Mouse (Mus musculus): ENCODE data around the gene Kif2c.

Kif2c gene

DNA sequence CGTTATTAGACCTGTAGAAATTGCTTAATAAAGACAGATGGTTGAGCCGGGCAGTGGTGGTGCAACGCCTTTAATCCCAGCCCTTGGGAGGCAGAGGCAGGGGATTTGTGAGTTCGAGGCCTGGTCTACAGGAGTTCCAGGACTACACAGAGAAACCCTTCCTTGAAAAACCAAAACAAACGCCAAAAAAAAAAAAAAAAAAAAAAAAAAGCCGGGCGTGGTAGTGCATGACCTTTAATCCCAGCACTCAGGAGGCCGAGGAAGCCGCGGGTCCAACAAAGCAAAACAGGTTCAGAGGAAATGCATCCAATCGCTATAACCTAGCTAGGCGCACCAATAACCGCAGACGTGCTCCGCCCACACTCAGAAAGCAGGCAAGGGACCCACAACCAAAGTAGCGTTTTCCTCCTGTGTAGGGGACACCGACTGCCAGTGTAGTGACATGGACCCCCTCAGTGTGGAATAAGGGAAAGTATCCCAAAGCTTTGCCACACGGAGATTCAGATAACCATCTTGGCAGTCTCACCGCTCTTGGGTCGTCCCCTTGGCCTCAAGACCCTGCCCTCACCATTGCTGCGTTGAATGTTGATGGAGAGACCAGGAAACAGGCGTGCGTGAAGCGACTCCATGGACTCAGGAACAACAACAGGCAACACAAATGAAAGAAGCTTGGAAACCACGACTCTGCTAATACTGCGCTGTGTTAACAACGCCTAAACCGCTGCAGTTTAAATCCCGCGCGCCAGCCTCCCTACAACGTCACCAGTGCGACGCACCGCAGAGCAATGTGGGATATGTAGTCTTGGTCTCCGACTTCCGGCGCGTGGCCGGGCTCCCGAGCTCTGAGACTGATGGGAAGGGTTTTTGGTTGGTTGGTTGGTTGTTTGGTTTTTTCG is at the start of gene Kif2c:
Kif2c (minus strand) TSS at position 777 of the 896 bp plus-strand sequence.
- ChIA-PET CTCF (interaction anchor here in 3 of 4 experiments (0.5 to 2.2 kb wide), 15 partner anchors 12 to 1039 kb away, joined by 3 to 18 read pairs (median 3); no protein-coding TSS in a partner anchor), POLR2A (interaction anchor here (0.6 to 69.0 kb wide), 87 partner anchors 7 to 1438 kb away, joined by 3 to 3713 read pairs (median 5); partner anchors contain the start of genes Btbd19 (in 3 of the 4), Plk3 (in 3 of the 4), Rps8 (in 3 of the 4) and Armh1 (in 2 of the 4))

DNA sequence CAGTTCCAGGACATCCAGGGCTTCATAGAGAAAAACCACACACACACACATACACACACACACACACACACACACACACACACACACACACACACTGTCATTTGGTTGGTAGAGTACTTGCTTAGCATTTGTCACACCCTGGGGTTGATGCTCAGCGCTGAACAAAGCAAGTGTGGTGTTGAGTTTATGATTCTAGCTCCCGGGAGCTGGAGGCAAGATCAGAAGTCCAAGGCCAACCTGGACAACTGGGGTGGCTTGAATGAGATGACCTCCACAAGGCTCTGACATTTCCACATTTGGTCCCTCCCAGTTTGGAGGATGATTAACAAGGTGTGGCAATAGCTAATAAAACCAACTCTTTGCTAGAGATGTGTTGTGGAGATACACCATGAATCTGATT is 48.8 kb upstream of the Kif2c start:
- CTCF ChIA-PET, result interaction anchor here (0.5 to 4.0 kb wide), 31 partner anchors 10 to 584 kb away, joined by 3 to 75 read pairs (median 14); partner anchors contain the start of genes Armh1 (in 1 of the 4) and Tmem53 (in 1 of the 4)
- POLR2A ChIA-PET, result interaction anchor here (0.6 to 3.3 kb wide), 24 partner anchors 10 to 949 kb away, joined by 3 to 21 read pairs (median 6); partner anchors contain the start of genes Armh1 (in 1 of the 4), Btbd19 (in 1 of the 4) and Tmem53 (in 1 of the 4)

DNA sequence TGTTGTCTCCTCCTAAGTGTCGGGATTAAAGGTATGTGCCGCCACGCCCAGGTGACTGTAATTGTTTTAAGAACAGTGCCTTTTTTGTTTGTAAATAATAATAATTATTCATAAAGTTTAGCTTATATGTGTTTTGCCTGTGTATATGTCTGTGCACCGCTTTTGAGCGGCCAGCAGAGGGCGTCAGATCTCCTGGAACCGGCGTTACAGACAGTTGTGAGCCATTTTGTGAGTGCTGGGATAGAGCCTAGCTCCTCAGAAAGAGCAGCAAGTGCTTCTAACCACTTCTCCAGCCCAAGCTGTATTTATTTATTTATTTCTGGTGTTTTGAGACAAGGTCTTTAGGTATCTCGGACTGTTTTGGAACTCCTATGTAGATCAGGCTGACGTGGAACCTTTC is 47.9 kb upstream of the Kif2c start:
- ChIA-PET CTCF (interaction anchor here (0.6 to 4.0 kb wide), 78 partner anchors 9 to 1354 kb away, joined by 3 to 75 read pairs (median 5); partner anchors contain the start of genes Armh1 (in 2 of the 4), Tmem53 (in 2 of the 4), Hectd3 (in 1 of the 4) and Kdm4a (in 1 of the 4)), POLR2A (interaction anchor here (0.6 to 3.3 kb wide), 48 partner anchors 9 to 950 kb away, joined by 3 to 21 read pairs (median 4); partner anchors contain the start of genes Kif2c (in 2 of the 4), Armh1 (in 1 of the 4), Btbd19 (in 1 of the 4) and Tmem53 (in 1 of the 4))

DNA sequence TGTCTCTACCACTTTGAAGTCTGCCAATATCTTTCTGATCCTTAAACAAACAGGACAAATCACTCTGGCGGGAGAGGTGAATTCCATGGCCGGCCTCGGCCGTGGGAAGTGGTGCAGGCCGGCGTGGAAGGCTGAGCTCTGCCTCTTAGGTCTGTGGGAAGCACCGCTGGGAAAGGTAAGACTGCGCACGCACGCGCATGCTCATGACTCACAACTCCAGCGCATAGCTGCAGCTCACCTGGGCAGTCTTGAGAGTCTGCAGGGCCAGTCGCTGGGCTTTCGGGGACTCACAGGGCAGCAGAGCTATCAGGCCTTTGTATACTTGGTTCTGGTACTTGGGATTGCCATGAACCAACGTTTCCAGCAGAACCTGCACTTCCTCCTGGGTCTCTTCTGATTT is 47.2 kb upstream of the Kif2c start:
- POLR2A ChIA-PET, result interaction anchor here (0.6 to 3.3 kb wide), 44 partner anchors 8 to 130 kb away, joined by 3 to 21 read pairs (median 4); partner anchors contain the start of genes Kif2c (in 2 of the 4), Armh1 (in 1 of the 4), Btbd19 (in 1 of the 4) and Tmem53 (in 1 of the 4)
- CTCF ChIA-PET, result interaction anchor here (0.5 to 4.0 kb wide), 74 partner anchors 9 to 950 kb away, joined by 3 to 75 read pairs (median 5); partner anchors contain the start of genes Armh1 (in 2 of the 4), Tmem53 (in 2 of the 4), Dmap1 (in 1 of the 4) and Hectd3 (in 1 of the 4)

DNA sequence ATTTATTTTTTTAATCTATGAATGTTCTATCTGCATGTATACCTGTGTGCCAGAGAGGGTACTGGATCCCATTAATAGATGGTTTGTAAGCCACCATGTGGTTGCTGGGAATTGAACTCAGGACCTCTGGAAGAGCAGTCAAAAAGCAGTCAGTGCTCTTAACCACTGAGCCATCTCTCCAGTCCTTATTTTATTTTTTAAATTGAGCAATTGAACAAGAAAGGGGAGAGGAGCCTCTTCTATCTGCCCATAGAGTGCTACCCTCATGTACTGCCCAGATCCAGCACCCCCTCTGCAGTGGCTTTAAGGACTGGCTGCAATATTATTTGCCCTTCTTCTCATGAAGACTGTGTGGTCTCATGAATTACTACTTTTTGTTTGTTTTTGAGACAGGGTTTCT is 42.8 kb upstream of the Kif2c start:
- ChIA-PET POLR2A (interaction anchor here in 3 of 4 experiments (1.1 to 2.0 kb wide), 5 partner anchors 14 to 91 kb away, joined by 3 to 8 read pairs (median 3); partner anchors contain the start of gene Plk3 (in 1 of the 3)), CTCF (no interaction called here)

DNA sequence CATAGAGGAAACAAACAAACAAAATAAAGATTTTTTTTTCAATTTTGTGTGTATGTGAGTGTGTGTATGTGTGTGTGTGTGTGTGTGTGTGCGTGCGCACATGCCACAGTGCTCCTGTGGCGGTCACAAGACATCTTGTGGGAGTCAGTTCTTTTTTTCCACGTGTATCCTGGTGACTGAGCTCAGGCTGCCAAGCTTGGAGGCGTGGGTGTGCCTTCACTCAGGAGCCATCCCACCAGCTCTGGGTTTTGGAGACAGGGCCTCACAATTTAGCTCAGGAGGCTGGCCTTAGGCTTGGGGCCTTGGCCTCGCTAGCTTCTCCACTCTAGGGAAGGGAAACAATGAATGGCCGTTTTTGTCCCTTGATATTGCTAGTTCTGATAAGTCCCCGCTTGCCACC is 41.7 kb upstream of the Kif2c start:
- CTCF ChIA-PET, result interaction anchor here in 3 of 4 experiments (0.5 to 1.2 kb wide), 7 partner anchors 12 to 804 kb away, joined by 3 to 7 read pairs (median 3); no protein-coding TSS in a partner anchor
- POLR2A ChIA-PET, result interaction anchor here in 3 of 4 experiments (0.6 to 2.0 kb wide), 15 partner anchors 10 to 1758 kb away, joined by 3 to 8 read pairs (median 3); partner anchors contain the start of genes Btbd19 (in 1 of the 3) and Plk3 (in 1 of the 3)

DNA sequence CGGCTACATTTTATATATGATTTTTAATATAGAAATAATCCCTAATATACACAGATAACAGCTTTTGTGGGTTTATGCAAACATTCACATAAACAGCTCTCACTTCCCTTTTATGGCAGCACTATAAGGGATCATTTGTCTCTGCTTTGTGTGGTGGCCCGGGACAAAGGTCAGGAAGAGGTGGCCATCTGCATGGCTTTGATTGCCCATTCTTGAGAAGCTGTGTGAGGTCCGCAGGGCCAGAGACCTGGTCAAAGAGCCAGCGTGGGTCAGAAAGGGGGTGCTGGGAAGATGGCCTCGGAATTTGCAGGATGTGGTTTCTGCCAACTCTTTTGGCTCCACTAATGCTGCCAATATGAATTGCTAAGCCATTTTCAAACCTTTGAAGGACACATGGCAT is 40.6 kb upstream of the Kif2c start:
- POLR2A ChIA-PET, result interaction anchor here (0.6 to 1.3 kb wide), 10 partner anchors 9 to 391 kb away, joined by 3 to 9 read pairs (median 4); no protein-coding TSS in a partner anchor
- CTCF ChIA-PET, result interaction anchor here in 2 of 4 experiments (0.6 to 1.2 kb wide), 3 partner anchors 39 to 319 kb away, joined by 3 to 4 read pairs (median 3); no protein-coding TSS in a partner anchor

DNA sequence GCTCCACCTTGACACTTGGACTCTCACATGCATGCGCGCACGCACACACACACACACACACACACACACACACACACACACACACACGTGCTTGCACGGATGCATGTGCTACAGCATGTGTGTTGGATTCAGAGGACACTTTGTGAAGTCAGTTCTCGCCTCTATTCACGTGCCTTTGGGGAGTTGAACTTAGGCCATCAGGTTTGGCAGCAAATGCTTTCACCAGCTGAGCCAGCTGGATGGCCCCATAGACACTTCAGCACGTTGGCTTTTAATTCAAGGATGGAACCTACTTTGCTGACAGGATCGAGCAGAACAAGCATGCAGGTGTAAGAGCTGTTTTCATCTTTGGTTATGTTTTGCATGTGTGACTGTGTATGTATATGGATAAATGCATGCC is 39.4 kb upstream of the Kif2c start:
- POLR2A ChIA-PET, result interaction anchor here in 3 of 4 experiments (0.6 to 2.4 kb wide), 11 partner anchors 8 to 603 kb away, joined by 3 to 14 read pairs (median 4); no protein-coding TSS in a partner anchor
- CTCF ChIA-PET, result interaction anchor here (0.7 to 3.4 kb wide), 4 partner anchors 8 to 102 kb away, joined by 3 to 22 read pairs (median 11); no protein-coding TSS in a partner anchor

DNA sequence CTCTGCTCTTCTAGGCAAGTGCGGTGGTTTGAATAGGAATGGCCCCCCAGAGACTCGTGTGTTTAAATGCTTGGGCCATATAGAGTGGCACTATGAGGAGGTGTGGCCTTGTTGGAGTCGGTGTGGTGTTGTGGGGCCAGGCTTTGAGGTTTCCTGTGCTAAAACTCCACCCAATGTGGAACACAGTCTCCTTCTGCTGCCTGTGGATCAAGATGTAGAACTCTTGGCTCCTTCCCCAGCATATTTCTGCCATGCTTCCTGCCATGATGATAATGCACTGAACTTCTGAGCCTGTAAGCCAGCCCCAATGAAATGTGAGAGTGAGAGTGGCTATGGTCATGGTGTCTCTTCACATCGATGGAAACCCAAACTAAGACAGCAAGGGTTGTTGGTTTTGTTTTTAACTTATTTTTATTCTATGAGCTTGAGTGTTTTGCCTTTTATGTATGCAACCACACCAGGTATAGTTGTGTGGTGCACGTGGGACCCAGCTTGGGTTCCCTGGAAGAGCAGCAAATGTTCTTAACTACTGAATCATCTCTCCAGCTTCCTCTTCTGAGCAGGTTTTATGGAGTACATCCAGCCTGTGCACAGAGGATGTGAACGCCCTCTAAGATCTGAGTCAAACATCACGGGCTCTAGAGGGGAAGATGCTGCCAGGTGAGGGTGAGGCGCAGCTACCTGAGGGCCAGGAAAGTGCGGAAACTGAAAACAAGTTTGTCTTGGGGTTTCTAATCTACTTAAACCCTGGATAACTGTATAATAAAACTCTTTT is 38.5 kb upstream of the Kif2c start:
- ChIA-PET CTCF (interaction anchor here in 3 of 4 experiments (0.6 to 3.4 kb wide), 4 partner anchors 9 to 81 kb away, joined by 5 to 22 read pairs (median 16); no protein-coding TSS in a partner anchor), POLR2A (interaction anchor here in 3 of 4 experiments (0.8 to 2.8 kb wide), 17 partner anchors 8 to 393 kb away, joined by 3 to 16 read pairs (median 4); partner anchors contain the start of genes Kif2c (in 1 of the 3) and Rps8 (in 1 of the 3))

DNA sequence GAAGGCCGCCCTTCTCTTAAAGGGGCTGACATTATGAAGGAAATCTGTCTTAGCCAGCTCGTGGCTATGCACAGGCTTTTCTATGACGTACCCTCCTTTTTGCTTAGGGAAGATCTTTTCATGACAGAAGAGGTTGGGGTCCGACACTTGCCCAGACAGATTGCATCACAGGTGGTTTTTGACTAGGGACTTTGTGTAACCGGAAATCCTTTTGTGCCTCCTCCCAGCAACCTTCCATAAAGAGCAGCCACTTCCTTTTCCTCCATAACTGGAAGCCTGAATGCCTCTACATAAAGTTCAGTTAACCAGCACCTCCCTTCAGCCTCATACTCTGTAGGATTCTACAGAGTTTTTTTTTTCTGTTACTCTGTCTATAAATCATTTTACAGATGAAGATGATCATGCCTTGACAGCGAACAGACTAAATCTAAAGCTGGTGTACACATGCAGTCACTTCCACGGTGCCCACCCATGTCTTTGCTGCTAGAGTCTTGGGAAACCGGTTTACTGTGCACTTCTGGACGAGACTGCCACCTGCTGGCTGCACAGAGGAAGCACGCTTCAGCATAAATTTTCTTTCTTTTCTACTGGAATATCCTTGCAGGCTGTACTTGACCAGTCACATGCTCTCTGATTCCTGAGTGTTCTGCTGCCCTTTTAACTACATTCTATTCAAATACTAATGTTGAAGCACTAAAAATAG is 36.2 kb upstream of the Kif2c start:
- ChIA-PET CTCF (interaction anchor here (0.6 to 3.4 kb wide), 8 partner anchors 11 to 216 kb away, joined by 3 to 22 read pairs (median 3); no protein-coding TSS in a partner anchor), POLR2A (interaction anchor here in 3 of 4 experiments (0.9 to 2.8 kb wide), 13 partner anchors 10 to 232 kb away, joined by 3 to 16 read pairs (median 5); partner anchors contain the start of gene Rps8 (in 1 of the 3))

DNA sequence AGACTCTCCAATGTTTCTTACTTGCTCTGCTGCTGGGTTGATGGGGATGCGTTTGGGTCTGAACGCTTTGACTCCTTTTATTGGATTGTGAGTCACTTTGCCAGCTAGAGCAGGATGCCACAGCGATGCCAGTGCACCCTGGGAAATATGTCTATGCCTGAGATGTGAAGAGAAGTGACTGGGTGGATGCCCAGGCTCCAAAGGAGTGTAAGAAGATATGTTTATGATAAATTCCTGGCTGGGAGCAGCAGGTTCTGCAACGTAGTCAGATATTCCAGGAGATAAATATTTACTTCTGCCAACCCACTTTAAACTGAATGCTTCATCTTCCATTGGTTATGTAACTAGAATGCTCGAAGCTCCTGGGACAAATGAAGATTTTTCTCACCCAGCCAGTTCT is 34.6 kb upstream of the Kif2c start:
- ChIA-PET POLR2A (interaction anchor here in 3 of 4 experiments (0.8 to 7.6 kb wide), 10 partner anchors 13 to 88 kb away, joined by 3 to 66 read pairs (median 3); no protein-coding TSS in a partner anchor), CTCF (interaction anchor here in 3 of 4 experiments (0.6 to 1.8 kb wide), 5 partner anchors 10 to 68 kb away, joined by 3 to 5 read pairs (median 3); no protein-coding TSS in a partner anchor)

DNA sequence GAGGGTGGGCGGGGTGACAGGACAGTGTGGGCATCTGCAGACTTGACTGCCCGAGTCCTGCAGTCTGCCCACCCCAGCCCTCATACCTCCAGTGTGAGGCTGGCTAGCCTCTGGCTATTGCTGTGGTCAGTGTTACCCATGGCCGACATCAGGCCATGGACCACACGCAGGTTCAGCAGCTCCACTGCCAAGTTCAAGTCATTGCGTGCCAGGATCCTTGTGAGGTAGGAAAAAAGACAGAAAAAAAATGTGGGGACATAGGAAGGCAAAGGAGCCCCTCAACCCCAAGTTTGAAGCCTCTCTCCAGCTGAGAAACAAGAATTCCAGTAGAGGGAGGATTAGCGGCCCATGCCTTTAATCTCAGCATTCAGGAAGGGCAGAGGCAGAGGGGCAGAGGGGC is 31.8 kb upstream of the Kif2c start:
- CTCF ChIA-PET, result interaction anchor here in 3 of 4 experiments (0.6 to 3.0 kb wide), 8 partner anchors 13 to 212 kb away, joined by 3 to 18 read pairs (median 4); no protein-coding TSS in a partner anchor
- POLR2A ChIA-PET, result interaction anchor here (0.5 to 8.5 kb wide), 45 partner anchors 9 to 233 kb away, joined by 3 to 71 read pairs (median 4); partner anchors contain the start of genes Kif2c (in 2 of the 4) and Rps8 (in 2 of the 4)

DNA sequence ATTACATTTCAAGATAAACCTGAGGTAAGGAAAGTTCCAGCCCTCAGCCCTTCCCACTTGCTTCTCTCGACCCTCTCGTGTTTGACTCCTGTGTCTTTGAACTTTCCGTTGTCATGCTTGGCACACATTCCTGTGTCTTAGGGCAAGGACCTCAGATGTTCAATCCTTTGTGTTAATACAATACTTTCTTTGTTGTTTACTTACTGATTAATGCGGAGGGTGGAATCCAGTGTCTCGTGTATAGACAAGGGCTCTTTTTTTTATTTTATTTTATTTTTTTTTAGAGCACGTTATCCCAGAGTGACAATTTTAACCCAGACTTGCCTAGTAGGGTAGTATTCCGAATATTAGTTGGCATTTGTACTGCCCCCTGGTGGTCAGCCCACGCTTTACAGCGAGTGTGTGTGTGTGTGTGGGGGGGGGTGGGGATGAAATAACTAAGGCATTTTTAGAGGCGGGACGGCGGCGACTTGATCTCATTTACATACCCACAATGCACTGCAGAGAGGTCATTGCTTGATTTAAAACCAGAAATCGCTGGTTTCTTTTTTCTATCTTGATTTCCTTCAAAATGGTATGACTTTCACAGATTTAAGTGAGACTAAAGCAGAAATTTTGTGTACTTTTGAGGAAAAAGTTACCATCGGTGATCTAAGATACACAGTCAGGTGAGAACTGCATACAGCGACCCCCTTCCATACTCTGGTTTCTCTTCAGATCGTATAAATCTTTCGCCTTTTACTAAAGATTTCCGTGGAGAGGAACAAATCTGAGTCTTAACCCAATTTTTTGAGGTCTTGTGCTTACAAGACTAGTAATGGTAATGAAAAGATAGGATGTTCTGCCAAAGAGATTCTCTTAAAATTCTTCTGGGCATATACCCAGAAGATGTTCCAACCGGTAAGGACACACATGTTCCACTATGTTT is 28.0 kb upstream of the Kif2c start:
- ChIA-PET POLR2A (interaction anchor here (0.5 to 8.5 kb wide), 48 partner anchors 8 to 676 kb away, joined by 3 to 71 read pairs (median 4); partner anchors contain the start of genes Kif2c (in 3 of the 4), Plk3 (in 2 of the 4), Atp6v0b (in 1 of the 4) and Ptch2 (in 1 of the 4)), CTCF (interaction anchor here in 2 of 4 experiments (0.5 to 0.6 kb wide), 3 partner anchors 51 to 389 kb away, joined by 3 to 15 read pairs (median 4); no protein-coding TSS in a partner anchor)

DNA sequence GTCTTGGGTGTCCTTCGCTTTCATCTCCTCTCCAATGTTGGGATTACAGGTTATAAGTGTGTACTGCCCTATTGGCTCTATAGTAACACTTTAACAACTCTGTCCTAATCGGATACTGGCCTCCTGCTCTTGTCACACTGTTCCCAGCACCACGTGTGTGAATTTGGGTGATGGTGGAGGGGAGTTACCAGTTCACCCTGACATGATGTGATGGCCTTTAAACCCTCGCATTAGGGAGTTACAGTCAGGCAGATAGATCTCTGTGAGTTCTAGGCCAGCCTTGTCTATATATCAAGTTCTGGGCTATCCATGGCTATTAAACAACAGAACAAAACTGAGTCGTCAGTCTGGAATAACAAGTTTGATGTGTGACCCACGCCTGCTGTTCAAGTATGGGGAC is 27.2 kb upstream of the Kif2c start:
- ChIA-PET POLR2A (interaction anchor here in 3 of 4 experiments (0.5 to 8.5 kb wide), 20 partner anchors 8 to 677 kb away, joined by 3 to 71 read pairs (median 4); partner anchors contain the start of genes Kif2c (in 3 of the 3), Armh1 (in 1 of the 3), Atp6v0b (in 1 of the 3) and Plk3 (in 1 of the 3)), CTCF (interaction anchor here in 3 of 4 experiments (0.5 to 0.6 kb wide), 3 partner anchors 50 to 159 kb away, joined by 3 to 15 read pairs (median 3); no protein-coding TSS in a partner anchor)
